Mouse (Mus musculus) MEL (cell line): Measurements from ENCODE around the gene Olfr417. TPM values are rescaled to one million over a fixed set of nuclear protein-coding genes. Genes with fewer than 3 reads are reported as not detected.
A peak's percentile ranks its signal among the peaks of the same experiment; 100 is the strongest.

Source experiments
- DNase-seq: peaks from one replicate; pipeline ENCODE4 v3.0.0; 2011; ENCODE audit warnings: low read depth, low spot score
- H3K27ac ChIP-seq: 2 replicates; pipeline ENCODE4 v1.5.1; 2012; ENCODE audit warnings: low read depth, mild to moderate bottlenecking, control low read depth, low read length, moderate library complexity; ENCODE audit not compliant: control insufficient read depth
- H3K27me3 ChIP-seq, 2 experiments: fragments of 150-350 bp in 1 of 2; sonication (generic) in 1 of 2; 2 replicates each; pipeline ENCODE4 v1.6.1; 2012; ENCODE audit warnings: low read length in 2 of 2, mild to moderate bottlenecking in 2 of 2, improper control_type of control experiment in 1 of 2, moderate library complexity in 1 of 2; ENCODE audit not compliant: insufficient read depth in 2 of 2, control insufficient read depth in 1 of 2
- H3K36me3 ChIP-seq, 2 experiments: 2 replicates each; pipeline ENCODE4 v1.6.1; 2012 to 2014; ENCODE audit warnings: low read length in 2 of 2, improper control_type of control experiment in 1 of 2, inconsistent platforms in 1 of 2, mild to moderate bottlenecking in 1 of 2; ENCODE audit not compliant: insufficient read depth in 2 of 2, control insufficient read depth in 1 of 2
- H3K4me1 ChIP-seq, 2 experiments: fragments of 150-350 bp in 1 of 2; sonication (generic) in 1 of 2; 2 replicates each; pipeline ENCODE4 v1.6.1; 2012; ENCODE audit warnings: low read length in 2 of 2, improper control_type of control experiment in 1 of 2, mild to moderate bottlenecking in 1 of 2; ENCODE audit not compliant: insufficient read depth in 2 of 2, control insufficient read depth in 1 of 2
- H3K4me3 ChIP-seq, 2 experiments: fragments of 150-350 bp in 1 of 2; sonication (generic) in 1 of 2; 2 replicates each; pipeline ENCODE4 v1.5.1; 2012; ENCODE audit warnings: low read depth in 2 of 2, low read length in 2 of 2, mild to moderate bottlenecking in 2 of 2, moderate library complexity in 2 of 2, control low read depth in 1 of 2, improper control_type of control experiment in 1 of 2; ENCODE audit not compliant: control insufficient read depth in 1 of 2, insufficient read depth in 1 of 2
- H3K79me2 ChIP-seq: 2 replicates; pipeline ENCODE4 v1.6.1; 2012; ENCODE audit warnings: mild to moderate bottlenecking, low read length, moderate library complexity; ENCODE audit not compliant: control insufficient read depth, poor library complexity, insufficient read depth
- H3K9ac ChIP-seq: 2 replicates; pipeline ENCODE4 v1.6.1; 2012; ENCODE audit warnings: low read depth, mild to moderate bottlenecking, control low read depth, low read length, moderate library complexity; ENCODE audit not compliant: control insufficient read depth, poor library complexity, severe bottlenecking
- H3K9me3 ChIP-seq: fragments of 150-350 bp; sonication (generic); replicated peaks from 2 replicates; pipeline ENCODE4 v1.6.1; 2012; ENCODE audit warnings: mild to moderate bottlenecking, low read length, improper control_type of control experiment, moderate library complexity; ENCODE audit not compliant: insufficient read depth
- CHD1 ChIP-seq: IDR thresholded peaks from 2 replicates; pipeline ENCODE4 v1.6.1; 2012; ENCODE audit warnings: low read depth, mild to moderate bottlenecking, inconsistent platforms, low read length, improper control_type of control experiment
- CHD2 ChIP-seq: IDR thresholded peaks from 2 replicates; pipeline ENCODE4 v1.6.1; 2011; ENCODE audit warnings: low read length, improper control_type of control experiment
- EP300 ChIP-seq, 2 experiments: IDR thresholded peaks; 2 replicates each; pipeline ENCODE4 v1.6.1; 2011; ENCODE audit warnings: improper control_type of control experiment in 2 of 2, low read length in 2 of 2, low read depth in 1 of 2, mild to moderate bottlenecking in 1 of 2
- GATA1 ChIP-seq: IDR thresholded peaks from 2 replicates; pipeline ENCODE4 v1.6.1; 2011; ENCODE audit warnings: low read depth, low read length, improper control_type of control experiment
- HCFC1 ChIP-seq: IDR thresholded peaks from 2 replicates; pipeline ENCODE4 v1.6.1; 2012; ENCODE audit warnings: low read depth, mild to moderate bottlenecking, inconsistent platforms, low read length, improper control_type of control experiment, moderate library complexity
- JUND ChIP-seq: IDR thresholded peaks from 2 replicates; pipeline ENCODE4 v1.6.1; 2011; ENCODE audit warnings: low read depth, mild to moderate bottlenecking, improper control_type of control experiment, low read length
- MAZ ChIP-seq: IDR thresholded peaks from 2 replicates; pipeline ENCODE4 v1.6.1; 2012; ENCODE audit warnings: low read depth, mild to moderate bottlenecking, inconsistent platforms, low read length, improper control_type of control experiment
- MYB ChIP-seq: IDR thresholded peaks from 2 replicates; pipeline ENCODE4 v1.6.1; 2011; ENCODE audit warnings: mild to moderate bottlenecking, low read depth, low read length, improper control_type of control experiment
- MYC ChIP-seq: IDR thresholded peaks from 2 replicates; pipeline ENCODE4 v1.6.1; 2011; ENCODE audit warnings: low read depth, mild to moderate bottlenecking, low read length, improper control_type of control experiment, moderate library complexity
- NRF1 ChIP-seq: IDR thresholded peaks from 2 replicates; pipeline ENCODE4 v1.6.1; 2014; ENCODE audit warnings: low read depth, mild to moderate bottlenecking, inconsistent platforms, low read length, improper control_type of control experiment, moderate library complexity; ENCODE audit not compliant: poor library complexity, insufficient read depth, severe bottlenecking
- POLR2AphosphoS2 ChIP-seq: IDR thresholded peaks from 2 replicates; pipeline ENCODE4 v1.6.1; 2011; ENCODE audit warnings: low read length, improper control_type of control experiment
- POLR2AphosphoS5 ChIP-seq: IDR thresholded peaks from 2 replicates; pipeline ENCODE4 v1.6.1; 2012; ENCODE audit warnings: low read depth, borderline replicate concordance, mild to moderate bottlenecking, inconsistent platforms, low read length, moderate library complexity, mixed read lengths
- SMC3 ChIP-seq: IDR thresholded peaks from 2 replicates; pipeline ENCODE4 v1.6.1; 2011; ENCODE audit warnings: low read depth, low read length, improper control_type of control experiment
- TAL1 ChIP-seq: IDR thresholded peaks from 2 replicates; pipeline ENCODE4 v1.6.1; 2012; ENCODE audit warnings: mild to moderate bottlenecking, inconsistent platforms, low read length, moderate library complexity, mixed read lengths
- UBTF ChIP-seq: IDR thresholded peaks from 2 replicates; pipeline ENCODE4 v1.6.1; 2012; ENCODE audit warnings: low read depth, mild to moderate bottlenecking, inconsistent platforms, low read length, improper control_type of control experiment, moderate library complexity, borderline replicate concordance; ENCODE audit not compliant: insufficient read depth
- USF1 ChIP-seq: IDR thresholded peaks from 2 replicates; pipeline ENCODE4 v1.6.1; 2014; ENCODE audit warnings: low read depth, mild to moderate bottlenecking, inconsistent platforms, low read length, improper control_type of control experiment, moderate library complexity
- ZKSCAN1 ChIP-seq: IDR thresholded peaks from 2 replicates; pipeline ENCODE4 v1.6.1; 2012; ENCODE audit warnings: low read depth, mild to moderate bottlenecking, inconsistent platforms, low read length, improper control_type of control experiment, moderate library complexity
- ZNF384 ChIP-seq: IDR thresholded peaks from 2 replicates; pipeline ENCODE4 v1.6.1; 2012; ENCODE audit warnings: low read depth, mild to moderate bottlenecking, inconsistent platforms, low read length, improper control_type of control experiment
- polyA plus RNA-seq, 2 experiments: library from polyadenylated mRNA; stranded (reverse) in 1 of 2; unstranded in 1 of 2; fragments of >175 nt in 1 of 2; fragments of >200 nt in 1 of 2; gene quantifications; 2 replicates each; pipeline versions ENCODE4 v1.2.1 to v1.2.4; 2012; ENCODE audit warnings: low replicate concordance in 2 of 2, low read depth in 1 of 2; ENCODE audit not compliant: insufficient read length in 2 of 2, insufficient read depth in 1 of 2, missing spikeins in 1 of 2
- total RNA-seq: library from RNA; depleted of rRNA; stranded (reverse); fragments of 300-350 nt; gene quantifications from 2 replicates; pipeline ENCODE4 v1.2.3, GENCODE M21; 2012

Olfr417 gene
- total and polyA plus RNA-seq, 3 experiments: 0.07 to 0.12 TPM; not detected in 1

GRCm38 (mm10) chr1:174390746-174391145 is 25.8 kb downstream of the Olfr417 start, which contains the start of gene Olfr248:
Olfr248 (plus strand) TSS chr1:174391046.
- Histone ChIP-seq H3K36me3 (no peaks in the 10 kb centered on the region), H3K27ac (no peak within 1 kb of the TSS), H3K9me3 (no peaks in the 10 kb centered on the region), H3K27me3 (no peaks in the 10 kb centered on the region), H3K9ac (no peak within 1 kb of the TSS), H3K79me2 (no peaks in the 10 kb centered on the region), H3K4me3 (no peak within 1 kb of the TSS), H3K4me1 (no peaks in the 10 kb centered on the region)
- TF ChIP-seq TAL1: no peak
- no peak for TF ChIP-seq ZNF384
- no peak for TF ChIP-seq USF1
- TF ChIP-seq ZKSCAN1: no peak
- no peak for TF ChIP-seq SMC3
- no peak for TF ChIP-seq UBTF
- no peak for TF ChIP-seq POLR2AphosphoS5
- TF ChIP-seq MAZ: no peak
- TF ChIP-seq HCFC1: no peak
- TF ChIP-seq MYB: no peak
- TF ChIP-seq CHD2: no peak
- no peak for TF ChIP-seq JUND
- no peak for TF ChIP-seq POLR2AphosphoS2
- TF ChIP-seq MYC: no peak
- TF ChIP-seq CHD1: no peak
- no peak for TF ChIP-seq EP300 (IDR thresholded peaks at IDR 0.05; ENCODE audit: low read depth in 1 of 2, low read length in 2 of 2)
- no peak for DNase-seq

- Histone ChIP-seq H3K4me3 (no peak overlapping the region), H3K27me3 (no peaks in the 10 kb centered on the region), H3K36me3 (peaks cover 0 to 21% of the 10 kb centered on the region in 2 experiments; a peak in 2 of 4 replicates), H3K27ac (no peak overlapping the region), H3K4me1 (peaks cover 15% of the 10 kb centered on the region in 2 experiments), H3K9ac (no peak overlapping the region), H3K79me2 (no peaks in the 10 kb centered on the region), H3K9me3 (no peaks in the 10 kb centered on the region)
- TF ChIP-seq ZNF384 (no peak), NRF1 (no peak), GATA1 (0 out of 2 replicates have a peak, but pooled peaks have one; percentile 13)
- peak; percentile 11 for DNase-seq
Observed at GRCm38 (mm10) chr1:174422959-174423358, 58.0 kb downstream of the Olfr417 start.
